In the genomic region with DNA sequence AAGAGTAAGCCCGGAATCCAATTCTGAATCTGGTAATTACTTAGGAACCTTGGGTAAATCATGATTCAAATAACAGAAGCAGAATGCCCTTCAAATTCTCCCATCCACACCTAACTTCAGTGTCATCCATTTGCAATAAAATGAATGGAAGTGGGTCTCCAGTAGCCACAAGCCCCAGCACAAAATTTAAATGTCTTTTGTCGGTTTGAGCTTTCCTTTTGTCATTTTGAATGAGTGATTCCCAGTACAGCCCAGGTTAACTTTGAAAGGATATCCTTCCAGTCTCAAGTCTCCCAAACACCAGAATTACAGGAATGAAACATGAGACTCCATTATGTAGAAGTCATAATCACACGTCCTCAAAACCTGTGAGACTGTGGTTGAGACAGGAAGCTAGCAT, we compare ENCODE assay signal across 24 mouse cellular contexts. TPM values are rescaled to one million over a fixed set of nuclear protein-coding genes. Genes with fewer than 3 reads are reported as not detected.
DNase-seq lines count a peak whose midpoint lies in the region; ATAC-seq and TF ChIP-seq lines count a peak whose summit lies in the region.
"Had no signal": no experiment of that assay in that cellular context is flagged by ENCODE, and none has a peak within 500 bp of the region (broad histone marks: within the 10 kb centered on the region; RNA-seq: fewer than 3 reads in every experiment).

No protein-coding gene starts in this region.

- no peak for TF ChIP-seq CTCF in hindbrain, postnatal 0 days (IDR thresholded peaks at IDR 0.05; ENCODE audit: low read depth)
- TF ChIP-seq CTCF in E14TG2a.4 (conservative IDR thresholded peaks at IDR 0.05; ENCODE audit: low read length), result no peak
- TF ChIP-seq CTCF in ES-Bruce4 (IDR thresholded peaks at IDR 0.05; ENCODE audit: low read depth, low read length), result no peak
- no peak for TF ChIP-seq CTCF in forebrain, postnatal 0 days (IDR thresholded peaks at IDR 0.05; ENCODE audit: low read depth)

- no peak for TF ChIP-seq POLR2A in ES-Bruce4 (IDR thresholded peaks at IDR 0.05; ENCODE audit: insufficient read depth, low read length)

- no peak overlapping the region for H3K4me3 ChIP-seq in hindbrain, postnatal 0 days (ENCODE audit: low read length)
- H3K4me3 ChIP-seq in hindbrain, embryonic 13.5 days, result no peak overlapping the region
- H3K4me3 ChIP-seq in E14TG2a.4 (replicated peaks; ENCODE audit: low read length) (peak overlapping the region; percentile 50), ES-Bruce4 (ENCODE audit: low read depth, low read length) (no peak overlapping the region)
- H3K4me3 ChIP-seq in forebrain, postnatal 0 days (ENCODE audit: low read depth, low read length), result 0 out of 2 replicates have a peak overlapping the region, but pooled peaks have one; percentile 7
- H3K4me3 ChIP-seq in intestine, embryonic 16.5 days (ENCODE audit: low read length), result no peak overlapping the region
- H3K4me3 ChIP-seq: intestine, embryonic 15.5 days; limb, embryonic 12.5 days; liver, embryonic 12.5 days; midbrain, embryonic 12.5 days; neural tube, embryonic 12.5 days had no signal

- H3K9ac ChIP-seq in hindbrain, postnatal 0 days (replicated peaks; ENCODE audit: low read length), result no peak overlapping the region
- H3K9ac ChIP-seq in hindbrain, embryonic 13.5 days, result no peak overlapping the region
- H3K9ac ChIP-seq in ES-Bruce4 (ENCODE audit: low read depth, poor library complexity, severe bottlenecking), result no peak overlapping the region
- H3K9ac ChIP-seq in forebrain, postnatal 0 days, result no peak overlapping the region; the same call in 1 of the 2 replicates
- no peak overlapping the region for H3K9ac ChIP-seq in intestine, embryonic 16.5 days (ENCODE audit: low read depth, low read length)
- H3K9ac ChIP-seq: intestine, embryonic 15.5 days; limb, embryonic 12.5 days; liver, embryonic 12.5 days; lung, embryonic 14.5 days; midbrain, embryonic 12.5 days; neural tube, embryonic 12.5 days had no signal

- no peaks in the 10 kb centered on the region for H3K9me3 ChIP-seq in hindbrain, postnatal 0 days (ENCODE audit: low read length)
- no peaks in the 10 kb centered on the region for H3K9me3 ChIP-seq in hindbrain, embryonic 13.5 days
- H3K9me3 ChIP-seq in E14TG2a.4 (ENCODE audit: low read length) (no peaks in the 10 kb centered on the region), ES-Bruce4 (replicated peaks; ENCODE audit: control insufficient read depth, insufficient read depth, low read length, poor library complexity, severe bottlenecking) (no peaks in the 10 kb centered on the region)
- no peaks in the 10 kb centered on the region for H3K9me3 ChIP-seq in forebrain, postnatal 0 days (ENCODE audit: low read length)
- no peaks in the 10 kb centered on the region for H3K9me3 ChIP-seq in intestine, embryonic 16.5 days (ENCODE audit: control insufficient read depth, low read length)
- H3K9me3 ChIP-seq: intestine, embryonic 15.5 days; limb, embryonic 12.5 days; liver, embryonic 12.5 days; midbrain, embryonic 12.5 days; neural tube, embryonic 12.5 days had no signal

- H3K4me2 ChIP-seq in hindbrain, postnatal 0 days (ENCODE audit: low read depth, low read length), result peak overlapping the region; percentile 27
- H3K4me2 ChIP-seq in hindbrain, embryonic 13.5 days, result no peak overlapping the region
- H3K4me2 ChIP-seq in forebrain, postnatal 0 days (ENCODE audit: low read depth), result peak overlapping the region; percentile 32; the same call in 1 of the 2 replicates
- no peak overlapping the region for H3K4me2 ChIP-seq in intestine, embryonic 16.5 days (ENCODE audit: low read depth, low read length)
- H3K4me2 ChIP-seq: intestine, embryonic 15.5 days; limb, embryonic 12.5 days; liver, embryonic 12.5 days; lung, embryonic 14.5 days; midbrain, embryonic 12.5 days; neural tube, embryonic 12.5 days had no signal

- no peaks in the 10 kb centered on the region for H3K36me3 ChIP-seq in hindbrain, postnatal 0 days (ENCODE audit: insufficient read depth, low read length)
- no peaks in the 10 kb centered on the region for H3K36me3 ChIP-seq in hindbrain, embryonic 13.5 days
- H3K36me3 ChIP-seq in E14TG2a.4 (ENCODE audit: insufficient read depth, low read length), result 0 out of 2 replicates have a peak, but pooled peaks cover 13% of the 10 kb centered on the region
- 0 out of 2 replicates have a peak, but pooled peaks cover 2% of the 10 kb centered on the region for H3K36me3 ChIP-seq in ES-Bruce4 (ENCODE audit: control insufficient read depth, insufficient read depth, low read length, poor library complexity, severe bottlenecking)
- H3K36me3 ChIP-seq in forebrain, postnatal 0 days (ENCODE audit: insufficient read depth), result no peaks in the 10 kb centered on the region
- no peaks in the 10 kb centered on the region for H3K36me3 ChIP-seq in intestine, embryonic 16.5 days (ENCODE audit: control insufficient read depth, insufficient read depth, low read length)
- H3K36me3 ChIP-seq: intestine, embryonic 15.5 days; limb, embryonic 12.5 days; liver, embryonic 12.5 days; midbrain, embryonic 12.5 days; neural tube, embryonic 12.5 days had no signal

- peaks cover 3% of the 10 kb centered on the region; the same call in 1 of the 2 replicates for H3K4me1 ChIP-seq in hindbrain, postnatal 0 days (ENCODE audit: insufficient read depth, low read length)
- peaks cover 9% of the 10 kb centered on the region for H3K4me1 ChIP-seq in hindbrain, embryonic 13.5 days (replicated peaks)
- H3K4me1 ChIP-seq in E14TG2a.4 (replicated peaks; ENCODE audit: low read depth, low read length) (peaks cover 48% of the 10 kb centered on the region), ES-Bruce4 (ENCODE audit: control insufficient read depth, insufficient read depth, low read length) (no peaks in the 10 kb centered on the region)
- no peaks in the 10 kb centered on the region for H3K4me1 ChIP-seq in forebrain, postnatal 0 days (ENCODE audit: insufficient read depth)
- peaks cover 7% of the 10 kb centered on the region; the same call in 1 of the 2 replicates for H3K4me1 ChIP-seq in intestine, embryonic 16.5 days (ENCODE audit: control insufficient read depth, insufficient read depth, low read length)
- H3K4me1 ChIP-seq: intestine, embryonic 15.5 days; liver, embryonic 12.5 days had no signal

- TF ChIP-seq EP300 in ES-Bruce4 (IDR thresholded peaks at IDR 0.05; ENCODE audit: insufficient read depth, low read depth, low read length), result no peak

- WGBS in hindbrain, postnatal 0 days, result 42% methylated on average over 3 of the region's 3 CpGs
- 37% methylated on average over 3 of the region's 3 CpGs for WGBS in hindbrain, embryonic 13.5 days
- 37% methylated on average over 3 of the region's 3 CpGs for WGBS in forebrain, postnatal 0 days
- 41% methylated on average over 3 of the region's 3 CpGs for WGBS in intestine, embryonic 16.5 days

- no peaks in the 10 kb centered on the region for H3K27me3 ChIP-seq in hindbrain, postnatal 0 days (ENCODE audit: insufficient read depth, low read length)
- no peaks in the 10 kb centered on the region for H3K27me3 ChIP-seq in hindbrain, embryonic 13.5 days
- H3K27me3 ChIP-seq in E14TG2a.4 (ENCODE audit: insufficient read depth, low read length), result no peaks in the 10 kb centered on the region
- H3K27me3 ChIP-seq in ES-Bruce4 (ENCODE audit: control insufficient read depth, insufficient read depth, low read length, poor library complexity, severe bottlenecking), result no peaks in the 10 kb centered on the region
- no peaks in the 10 kb centered on the region for H3K27me3 ChIP-seq in forebrain, postnatal 0 days (ENCODE audit: insufficient read depth, low read length)
- peaks cover 14% of the 10 kb centered on the region for H3K27me3 ChIP-seq in intestine, embryonic 16.5 days (replicated peaks; ENCODE audit: control insufficient read depth, insufficient read depth, low read length)
- H3K27me3 ChIP-seq: neural tube, embryonic 12.5 days had no signal

- DNase-seq in hindbrain, postnatal 0 days (ENCODE audit: low spot score), result no peak
- no peak for DNase-seq in forebrain, postnatal 0 days
- DNase-seq: adrenal gland, postnatal 14 days; cerebellum, adult 9-11 months; gastrocnemius, postnatal 10 days; heart, adult 11 months; heart, postnatal 36 days; lung, embryonic 14.5 days; right cerebral cortex, postnatal 14 days; spleen, adult 18-20 months; thymus, postnatal 25 days had no signal

- no peak overlapping the region for H3K27ac ChIP-seq in hindbrain, postnatal 0 days
- no peak overlapping the region for H3K27ac ChIP-seq in hindbrain, embryonic 13.5 days
- H3K27ac ChIP-seq in ES-Bruce4 (ENCODE audit: insufficient read depth, low read length), result peak overlapping the region; percentile 96
- no peak overlapping the region for H3K27ac ChIP-seq in forebrain, postnatal 0 days (ENCODE audit: low read depth, low read length)
- H3K27ac ChIP-seq in intestine, embryonic 16.5 days (ENCODE audit: low read length), result no peak overlapping the region
- H3K27ac ChIP-seq: intestine, embryonic 15.5 days; limb, embryonic 12.5 days; liver, embryonic 12.5 days; macrophage; midbrain, embryonic 12.5 days; neural tube, embryonic 12.5 days had no signal

- no peak for ATAC-seq in hindbrain, postnatal 0 days
- ATAC-seq in hindbrain, embryonic 13.5 days (ENCODE audit: low FRiP score), result no peak
- no peak for ATAC-seq in forebrain, postnatal 0 days
- no peak for ATAC-seq in intestine, embryonic 16.5 days
- ATAC-seq in monocyte, adult 5-6 weeks (replicated peaks; ENCODE audit: insufficient number of reproducible peaks, low FRiP score, low TSS enrichment, poor library complexity, severe bottlenecking), result no peak
- ATAC-seq: intestine, embryonic 15.5 days; liver, embryonic 12.5 days had no signal

RNA-seq across cellular contexts. Expression of a gene that starts 3.9 kb away (rescaled TPM):
- 38.0 TPM in 2 replicates for total RNA-seq in hindbrain, postnatal 0 days (2014; rRNA removed)
- polyA plus RNA-seq in hindbrain, postnatal 0 days (2015; fragmentation: Nextera tagmentation; extraction: Ambion mirVana), result 21.5 and 21.9 TPM in 2 replicates
- 9.8 and 10.9 TPM in 2 replicates for polyA plus RNA-seq in hindbrain, embryonic 13.5 days (2015; fragmentation: Nextera tagmentation; extraction: Ambion mirVana)
- polyA plus RNA-seq in ES-Bruce4 (2011; ENCODE audit: insufficient read depth, insufficient read length, low read depth, missing spikeins), result 21.7 and 23.0 TPM in 2 replicates
- 46.5 and 46.6 TPM in 2 replicates for total RNA-seq in forebrain, postnatal 0 days (2014; rRNA removed)
- 11.6 and 19.3 TPM in 2 replicates for polyA plus RNA-seq in forebrain, postnatal 0 days (2015; fragmentation: Nextera tagmentation; extraction: Ambion mirVana)
- polyA plus RNA-seq in intestine, embryonic 16.5 days (2015; fragmentation: Nextera tagmentation; extraction: Ambion mirVana), result 0.02 and 0.04 TPM in 2 replicates
- not detected in 3 replicates for total RNA-seq in monocyte, adult 5-6 weeks (2017)
- total RNA-seq: heart, postnatal 36 days; MEL had no signal
- polyA plus RNA-seq: large intestine, adult 2 months; liver, embryonic 12.5 days; macrophage had no signal

Comparison
In these comparisons a context has a peak if more than half of its experiments do, and no peak if none do; other contexts are left out.
1. H3K4me2 ChIP-seq: peak in hindbrain, postnatal 0 days (single experiment) and forebrain, postnatal 0 days (single experiment); none in hindbrain, embryonic 13.5 days (single experiment) and intestine, embryonic 16.5 days (single experiment).
2. H3K4me3 ChIP-seq: peak in E14TG2a.4 (single experiment) and forebrain, postnatal 0 days (single experiment); none in hindbrain, postnatal 0 days (single experiment), hindbrain, embryonic 13.5 days (single experiment), ES-Bruce4 (single experiment) and intestine, embryonic 16.5 days (single experiment).
3. RNA of a gene that starts 3.9 kb away (polyA plus RNA-seq): 21.7 to 23.0 TPM in ES-Bruce4, 21.5 to 21.9 TPM in hindbrain, postnatal 0 days, 11.6 to 19.3 TPM in forebrain, postnatal 0 days and 9.8 to 10.9 TPM in hindbrain, embryonic 13.5 days; 0.02 to 0.04 TPM in intestine, embryonic 16.5 days; every median in the first group is over 10 times any median in the second.